Mouse (Mus musculus) left cerebral cortex, adult 8-10 months (tissue): ENCODE measurements around the gene Cdh5. TPM values are rescaled to one million over a fixed set of nuclear protein-coding genes. Genes with fewer than 3 reads are reported as not detected.

ENCODE experiments used
- DNase-seq, 2 experiments: peaks; one replicate each; pipeline ENCODE4 v3.0.0; 2022; ENCODE audit warnings: low spot score in 2 of 2
- total RNA-seq, 4 experiments: library from RNA; stranded (reverse); gene quantifications; 2 replicates each; pipeline ENCODE4 v1.2.4; 2022

The Cdh5 gene
- total RNA-seq, 4 experiments from 2014 or later = 8.4 to 13.3 (median 11.6) TPM

DNA sequence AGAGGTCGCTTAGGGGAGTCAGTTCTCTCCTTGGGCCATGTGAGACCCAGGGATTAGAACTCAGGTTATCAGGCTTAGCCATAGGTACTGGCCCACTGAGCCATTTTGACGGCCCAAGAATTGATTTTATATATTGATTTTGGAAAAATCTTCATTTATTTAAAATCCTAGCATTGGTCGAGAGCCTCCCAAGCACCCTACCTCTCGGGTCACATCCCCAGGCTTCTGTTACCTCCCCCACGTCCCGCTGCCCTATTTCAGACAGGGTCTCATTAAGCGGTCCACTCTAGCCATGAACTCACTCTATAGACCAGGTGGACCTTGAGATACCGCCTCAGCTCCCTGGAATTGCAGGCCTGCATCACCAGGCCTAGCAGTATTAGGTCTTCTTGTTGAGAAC lies 33.1 kb downstream of the Cdh5 start:
- DNase-seq = no peak

DNA sequence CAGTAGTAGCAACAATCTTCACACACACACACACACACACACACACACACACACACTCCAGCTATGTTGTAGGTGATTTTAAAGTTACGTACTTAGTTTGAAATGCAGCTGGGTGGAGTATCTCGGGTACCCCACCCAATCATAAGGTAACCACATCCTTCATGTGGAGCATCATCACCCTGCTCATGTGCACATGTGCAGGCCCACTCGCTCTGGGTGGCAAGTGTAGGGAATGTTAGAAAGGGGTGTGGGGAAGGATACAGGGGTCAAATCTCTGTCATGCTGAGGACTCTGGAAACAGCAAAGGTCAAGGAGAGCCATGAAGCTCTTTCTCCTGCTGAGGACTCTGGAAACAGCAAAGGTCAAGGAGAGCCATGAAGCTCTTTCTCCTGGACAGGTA lies 34.9 kb downstream of the Cdh5 start:
- no peak for DNase-seq

DNA sequence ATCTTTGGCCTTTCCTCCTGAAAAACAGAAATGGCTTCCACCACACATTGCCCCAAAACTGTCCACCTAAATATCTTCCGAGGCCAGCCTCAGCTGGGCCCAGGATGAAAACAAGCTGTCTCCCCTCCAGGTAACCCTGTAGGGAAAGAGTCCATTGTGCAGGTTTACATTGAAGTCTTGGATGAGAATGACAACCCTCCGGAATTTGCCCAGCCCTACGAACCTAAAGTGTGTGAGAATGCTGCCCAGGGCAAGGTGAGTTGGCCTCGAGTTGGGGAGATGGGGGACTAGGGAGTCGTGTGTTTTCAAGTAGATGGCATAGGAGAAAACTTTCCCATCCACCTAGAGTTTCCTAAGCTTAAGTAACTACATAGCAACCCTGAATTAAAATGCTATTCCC lies 36.2 kb downstream of the Cdh5 start:
- no peak for DNase-seq

DNA sequence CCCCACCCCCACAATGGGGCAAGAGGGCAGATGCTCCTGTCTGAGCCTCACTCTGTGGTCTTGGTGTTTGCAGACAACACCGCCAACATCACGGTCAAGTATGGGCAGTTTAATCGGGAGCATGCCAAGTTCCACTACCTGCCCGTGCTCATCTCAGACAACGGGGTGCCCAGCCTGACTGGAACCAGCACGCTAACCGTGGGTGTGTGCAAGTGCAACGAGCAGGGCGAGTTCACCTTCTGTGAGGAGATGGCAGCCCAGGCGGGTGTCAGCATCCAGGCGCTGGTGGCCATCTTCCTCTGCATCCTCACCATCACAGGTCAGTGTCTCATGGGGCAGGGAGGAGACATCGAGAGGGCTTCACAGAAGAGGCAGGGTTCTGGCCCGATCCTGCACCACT lies 39.2 kb downstream of the Cdh5 start:
- no peak for DNase-seq

DNA sequence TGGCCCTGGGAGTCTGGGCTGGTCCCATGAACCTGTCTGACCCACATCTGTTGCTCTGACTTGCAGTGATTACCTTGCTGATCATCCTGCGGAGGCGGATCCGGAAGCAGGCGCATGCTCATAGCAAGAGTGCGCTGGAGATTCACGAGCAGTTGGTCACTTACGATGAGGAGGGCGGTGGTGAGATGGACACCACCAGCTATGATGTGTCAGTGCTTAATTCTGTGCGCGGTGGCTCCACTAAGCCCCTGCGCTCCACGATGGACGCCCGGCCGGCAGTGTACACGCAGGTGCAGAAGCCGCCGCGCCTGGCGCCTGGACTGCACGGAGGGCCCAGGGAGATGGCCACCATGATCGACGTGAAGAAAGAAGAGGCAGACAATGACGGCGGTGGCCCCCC lies 41.0 kb downstream of the Cdh5 start:
- DNase-seq = no peak

DNA sequence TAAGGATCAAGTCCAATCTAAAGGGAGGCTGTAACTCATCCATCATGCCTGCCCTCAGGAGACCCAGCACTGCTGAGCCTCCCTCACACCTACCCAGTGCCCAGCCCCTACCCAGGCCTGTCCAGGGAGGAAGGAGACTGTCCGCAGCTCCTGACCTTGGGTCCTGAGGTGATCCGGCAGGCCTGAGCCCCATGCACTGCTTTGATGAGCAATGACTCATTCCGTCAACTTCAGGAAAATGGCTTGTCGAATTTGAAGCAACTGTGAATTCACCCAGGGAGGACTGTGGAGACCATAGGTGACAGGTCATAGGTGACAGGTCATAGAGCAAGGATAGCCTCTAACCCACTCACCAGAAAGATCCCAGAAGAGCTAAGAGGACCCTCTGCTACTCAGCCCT lies 42.0 kb downstream of the Cdh5 start:
- no peak for DNase-seq

DNA sequence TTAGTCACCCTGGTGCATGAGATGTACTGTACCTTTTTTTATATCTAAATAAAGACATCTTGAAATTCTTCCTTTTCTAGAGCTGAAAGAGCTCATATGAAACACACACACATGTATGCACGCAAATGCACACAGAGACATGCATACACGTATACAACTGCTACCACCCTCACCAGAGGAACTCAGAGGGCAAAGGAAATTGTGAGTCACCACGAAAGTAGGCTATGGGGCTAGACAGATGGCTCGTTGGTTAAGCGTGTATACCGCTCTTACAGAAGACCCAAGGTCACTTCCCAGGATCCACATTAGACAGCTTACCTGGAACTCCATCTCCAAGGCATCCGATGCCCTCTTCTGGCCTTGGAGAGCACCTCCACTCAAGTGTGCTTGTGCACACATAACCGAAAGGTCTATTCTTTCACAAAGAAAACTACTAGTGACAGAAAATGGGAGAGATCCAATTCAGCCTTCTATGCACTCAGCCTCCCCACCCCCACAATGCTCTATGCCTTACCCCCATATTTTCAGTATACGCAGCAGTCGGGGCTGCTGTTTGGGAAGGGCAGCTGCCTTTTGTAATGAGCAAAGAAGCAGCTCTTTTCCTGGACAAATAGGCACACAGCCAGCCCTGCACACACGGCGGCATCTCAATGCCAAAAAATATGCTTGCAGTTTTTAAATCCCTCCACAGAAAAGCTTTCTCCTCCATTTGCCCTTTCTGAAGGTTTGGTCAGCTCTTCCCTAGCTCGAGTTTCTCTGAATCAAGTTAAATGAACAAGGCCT lies 43.2 kb downstream of the Cdh5 start:
- no peak for DNase-seq

DNA sequence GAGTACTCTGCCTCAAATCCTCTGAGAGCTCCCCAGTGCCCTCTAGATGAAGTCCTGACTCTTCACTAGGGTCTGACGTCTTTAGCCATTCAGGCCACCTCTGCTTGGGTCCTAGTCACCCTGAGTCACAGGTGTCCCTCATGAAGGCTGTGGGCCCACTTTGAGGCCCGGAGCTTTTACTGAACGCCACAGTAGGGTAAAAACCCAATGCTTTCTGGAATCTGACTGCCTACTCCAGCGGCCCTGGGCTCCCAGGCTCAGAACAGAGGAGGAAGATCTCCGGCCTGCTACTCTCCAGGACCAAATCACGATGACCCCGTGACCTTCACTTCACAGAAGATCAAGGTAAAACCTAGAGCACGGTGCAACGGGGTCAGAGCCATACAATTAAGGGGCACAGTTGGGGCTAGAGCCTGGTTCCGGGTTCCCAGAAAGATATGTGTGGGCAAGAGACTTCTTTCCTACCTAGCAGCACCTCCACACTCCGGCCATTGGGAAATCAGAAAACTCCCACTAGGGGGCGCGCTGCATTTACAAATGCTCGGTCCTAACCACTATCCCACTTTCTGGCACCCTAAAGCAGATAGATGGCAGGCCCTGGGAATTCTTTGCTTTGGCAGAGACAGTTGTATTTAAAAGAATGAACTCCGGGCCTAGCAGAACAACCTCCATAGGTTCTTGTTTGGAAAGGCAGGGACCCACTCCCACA lies 44.7 kb downstream of the Cdh5 start:
- DNase-seq = peak; percentile 46 to 77

DNA sequence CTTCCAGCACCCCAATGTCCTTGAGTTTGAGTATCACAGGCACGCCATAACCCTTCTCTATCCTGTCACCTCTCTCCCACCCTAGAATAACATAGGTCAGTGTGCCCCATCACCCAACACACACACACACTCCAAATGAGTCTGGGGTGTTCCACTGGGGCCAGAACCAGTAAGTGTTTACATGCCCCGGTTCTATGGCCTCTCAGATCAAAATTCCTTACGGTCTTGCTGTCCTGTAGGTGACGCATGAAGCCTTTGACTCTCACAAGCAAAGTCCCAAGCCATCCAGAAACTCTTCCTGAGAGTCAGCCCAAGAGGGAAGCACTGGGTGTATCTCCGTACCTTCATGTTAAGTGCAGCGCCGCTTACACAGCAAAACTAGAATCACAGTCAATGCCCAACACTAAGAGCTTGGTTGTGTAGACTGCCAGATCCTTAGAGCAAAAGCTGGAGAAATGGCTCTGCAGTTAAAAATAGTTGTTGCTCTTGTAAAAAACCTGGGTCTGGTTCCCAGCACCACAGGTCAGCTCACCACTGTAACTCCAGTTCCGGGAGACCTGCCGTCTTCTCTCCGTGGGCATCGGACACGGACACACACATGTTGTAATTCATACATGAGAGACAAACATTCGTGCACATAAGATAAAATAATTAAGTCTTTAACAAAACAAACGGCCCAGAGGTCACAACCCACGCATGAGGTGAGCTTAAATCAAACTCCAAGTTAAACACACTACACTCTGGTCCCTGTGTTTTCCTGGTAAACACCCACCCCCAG lies 45.5 kb downstream of the Cdh5 start:
- no peak for DNase-seq

DNA sequence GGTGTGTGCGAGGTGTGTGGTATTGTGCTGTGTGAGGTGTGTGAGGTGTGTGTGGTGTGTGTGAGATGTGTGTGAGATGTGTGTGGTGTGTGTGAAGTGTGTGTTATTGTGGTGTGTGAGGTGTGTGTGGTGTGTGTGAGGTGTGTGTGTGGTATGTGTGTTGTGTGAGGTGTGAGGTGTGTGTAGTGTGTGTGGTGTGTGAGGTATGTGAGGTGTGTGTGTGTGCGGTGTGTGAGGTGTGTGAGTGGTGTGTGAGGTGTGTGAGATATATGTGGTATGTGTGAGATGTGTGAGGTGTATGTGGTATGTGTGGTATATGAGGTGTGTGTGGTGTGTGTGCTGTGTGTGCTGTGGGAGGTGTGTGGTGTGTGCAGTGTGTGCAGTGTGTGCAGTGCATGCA lies 46.5 kb downstream of the Cdh5 start:
- no peak for DNase-seq

DNA sequence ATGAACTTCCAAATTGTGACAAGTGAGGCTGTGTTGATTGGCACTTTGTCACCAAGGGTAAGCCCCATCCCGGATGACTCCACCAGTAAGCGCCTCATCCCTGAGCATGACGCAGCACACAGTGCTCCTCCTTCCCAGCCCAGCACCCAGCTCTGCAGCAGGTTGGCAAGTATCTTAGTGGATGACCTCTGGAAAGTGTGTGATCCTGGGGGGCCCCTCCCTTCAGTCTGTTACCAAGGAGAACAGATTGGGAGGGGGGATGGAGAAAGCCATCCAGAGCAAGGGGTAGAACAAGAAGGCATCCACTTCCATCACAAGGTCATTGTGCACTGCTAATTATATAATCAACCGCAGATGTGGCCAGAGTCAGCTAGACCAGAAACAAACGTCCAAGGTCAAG lies 59.3 kb downstream of the Cdh5 start:
- DNase-seq = no peak

DNA sequence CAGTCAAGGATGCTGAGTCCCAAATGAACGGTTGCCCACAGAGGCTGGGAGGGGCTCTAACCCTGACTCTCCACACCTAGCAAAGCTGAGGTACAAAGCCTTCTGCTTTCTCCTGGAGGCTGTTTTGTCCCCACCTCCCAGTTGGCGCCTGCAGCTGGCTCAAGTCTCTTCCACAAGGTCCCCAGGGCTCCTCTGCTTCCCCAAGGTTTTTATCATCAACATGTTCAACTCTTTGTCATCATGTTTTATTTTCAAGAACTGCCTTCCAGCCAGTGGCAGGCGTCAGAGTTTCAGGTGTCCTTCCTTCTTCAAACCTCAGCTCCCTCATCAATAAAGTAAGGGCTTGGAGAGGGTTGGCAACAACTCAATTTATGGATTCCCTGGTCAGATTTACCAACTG lies 68.0 kb downstream of the Cdh5 start:
- DNase-seq = no peak

DNA sequence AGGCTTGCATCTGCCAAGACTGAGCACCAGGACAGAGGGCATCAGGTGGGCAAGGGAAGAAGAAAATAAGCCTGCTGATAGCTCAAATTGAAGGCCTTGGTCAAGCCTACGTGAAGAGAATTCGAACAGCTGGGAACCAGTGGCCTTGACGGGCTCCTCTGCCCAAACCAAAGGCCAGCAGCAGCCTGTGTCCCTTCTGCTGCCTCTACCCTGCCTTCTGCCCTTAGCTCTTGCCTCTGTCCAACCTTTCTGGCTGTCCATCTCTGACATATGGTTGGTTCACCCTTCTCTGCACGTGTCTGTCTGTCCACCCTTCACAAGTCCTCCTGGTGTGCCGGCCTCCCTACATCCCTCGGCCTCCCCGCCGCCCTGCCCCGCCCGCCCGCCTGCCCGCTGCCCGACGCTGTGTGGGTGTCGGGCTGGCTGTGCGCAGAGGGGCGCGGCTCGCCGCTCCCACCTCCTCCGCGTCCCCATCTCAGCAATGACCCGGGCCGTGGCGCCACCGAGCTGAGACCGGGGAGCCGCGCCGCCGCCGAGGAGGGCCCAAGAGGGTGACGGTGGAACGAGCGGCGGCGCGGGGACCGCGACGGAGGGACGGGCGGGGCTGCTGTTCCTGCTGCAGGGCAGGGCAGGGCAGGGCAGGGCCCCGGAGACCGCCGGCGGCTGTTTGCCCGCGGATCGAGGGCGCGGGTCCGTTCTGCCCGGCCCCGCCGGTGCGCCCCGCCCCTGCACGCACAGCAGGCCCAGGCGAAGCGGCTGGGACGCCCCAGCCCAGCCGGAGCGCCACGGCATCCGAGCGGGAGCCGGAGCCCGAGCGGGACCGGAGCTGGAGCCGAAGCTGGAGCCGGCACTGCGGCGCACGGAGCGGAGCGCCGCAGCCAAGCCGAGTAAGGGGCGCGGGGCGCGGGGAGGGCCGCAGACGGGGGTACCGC lies 69.0 kb downstream of the Cdh5 start, which contains the start of gene Bean1:
Gene Bean1, plus strand, starts transcription at position 325 of the 932 bp plus-strand sequence.
- DNase-seq = peak in 1 of 2 experiments; percentile 23

DNA sequence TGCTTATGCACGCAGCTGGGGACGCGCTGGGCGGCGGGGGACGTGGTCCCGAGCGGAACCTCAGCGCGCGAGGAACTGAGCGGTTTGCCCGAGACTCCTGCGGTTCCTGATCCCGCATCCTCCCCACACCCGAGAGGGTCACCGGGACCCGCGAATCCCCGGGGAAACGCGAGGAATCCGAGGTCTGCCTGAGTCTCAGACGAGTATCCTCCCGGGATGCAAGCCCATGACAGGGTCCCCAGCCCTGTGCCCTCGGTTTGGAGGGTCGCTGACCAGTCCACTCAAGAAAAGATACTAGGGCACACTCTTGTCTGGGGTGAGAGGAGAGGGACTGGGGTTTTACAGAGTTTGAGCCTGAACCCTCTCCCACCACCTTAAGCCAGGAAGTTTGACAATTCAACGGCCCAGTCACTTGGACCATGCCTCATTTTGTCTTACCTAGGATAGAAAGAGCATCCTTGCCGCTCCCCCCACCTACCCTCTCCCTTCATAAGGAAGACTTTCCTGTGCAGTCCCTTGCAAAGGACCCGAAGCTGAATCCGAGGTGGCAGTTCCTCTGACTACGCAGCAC lies 69.7 kb downstream of the Cdh5 start:
- DNase-seq = no peak

DNA sequence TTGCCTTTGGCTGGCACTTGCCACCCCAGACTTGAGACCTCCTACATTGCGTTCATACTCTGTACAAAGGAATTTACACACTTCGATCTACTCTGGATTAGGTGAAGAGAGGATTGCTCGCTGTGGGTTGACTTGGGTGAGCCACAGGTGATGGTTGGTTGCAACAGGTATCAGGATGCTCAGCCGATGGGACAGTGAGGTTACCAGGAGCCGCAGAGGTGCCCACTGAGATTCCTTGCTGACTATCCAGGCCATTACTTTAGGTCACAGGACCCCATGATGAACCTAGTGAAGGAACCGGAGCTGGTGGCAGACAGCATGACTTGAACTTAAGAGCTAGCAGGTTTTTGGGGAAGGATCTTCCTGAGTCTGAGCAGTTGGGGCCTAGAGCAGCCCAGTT lies 71.0 kb downstream of the Cdh5 start:
- DNase-seq = no peak

DNA sequence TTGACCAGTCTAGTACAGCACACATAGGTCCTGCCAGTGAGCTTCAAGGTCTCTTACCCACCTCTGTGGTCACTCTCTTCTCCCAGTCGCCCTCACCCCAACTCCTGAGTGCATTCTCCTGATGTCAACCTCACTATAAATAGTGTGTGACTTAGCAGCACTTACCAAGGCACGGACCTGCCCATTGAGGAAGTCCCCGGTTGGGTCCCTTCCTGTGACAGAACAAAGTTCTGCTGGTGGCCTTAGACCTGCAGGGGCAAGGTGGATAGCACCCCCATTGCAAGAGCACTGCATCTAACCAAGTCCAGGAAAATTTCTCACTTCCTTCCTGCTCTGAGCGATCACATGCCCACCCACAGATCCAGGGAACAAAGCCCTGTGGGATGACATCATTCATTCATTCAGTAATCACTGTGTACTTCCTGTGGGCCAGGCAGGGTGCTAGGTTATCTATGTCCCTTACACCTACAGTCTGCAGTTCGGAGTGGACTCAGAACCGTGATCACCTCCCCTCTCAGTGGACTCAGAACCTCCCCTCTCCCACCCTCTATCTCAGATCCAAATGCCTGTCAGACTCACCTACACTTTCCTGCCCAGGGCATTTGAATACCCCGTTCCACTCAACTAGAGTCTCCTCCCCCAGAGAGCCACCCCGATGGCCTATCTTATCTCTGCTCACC lies 74.6 kb downstream of the Cdh5 start:
- DNase-seq = no peak

DNA sequence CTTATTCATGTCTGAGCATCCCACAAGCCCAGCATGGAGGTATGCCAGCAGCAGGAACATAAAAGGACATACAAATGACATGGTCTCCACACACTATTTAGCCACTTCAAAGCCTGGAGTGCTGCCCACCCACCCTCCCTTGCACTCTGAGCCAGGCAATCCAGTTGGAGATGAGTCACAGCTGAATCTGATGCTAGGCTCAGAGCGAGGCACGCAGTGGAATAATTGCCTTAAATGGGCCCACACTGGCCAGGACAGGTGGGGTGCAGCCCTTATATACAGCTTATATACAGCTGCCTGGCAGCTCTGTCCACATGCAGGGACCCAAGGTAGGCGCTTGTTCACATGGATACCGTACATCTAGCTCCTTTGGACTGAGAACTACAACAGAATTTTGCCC lies 75.6 kb downstream of the Cdh5 start:
- DNase-seq = peak in 1 of 2 experiments; percentile 41

DNA sequence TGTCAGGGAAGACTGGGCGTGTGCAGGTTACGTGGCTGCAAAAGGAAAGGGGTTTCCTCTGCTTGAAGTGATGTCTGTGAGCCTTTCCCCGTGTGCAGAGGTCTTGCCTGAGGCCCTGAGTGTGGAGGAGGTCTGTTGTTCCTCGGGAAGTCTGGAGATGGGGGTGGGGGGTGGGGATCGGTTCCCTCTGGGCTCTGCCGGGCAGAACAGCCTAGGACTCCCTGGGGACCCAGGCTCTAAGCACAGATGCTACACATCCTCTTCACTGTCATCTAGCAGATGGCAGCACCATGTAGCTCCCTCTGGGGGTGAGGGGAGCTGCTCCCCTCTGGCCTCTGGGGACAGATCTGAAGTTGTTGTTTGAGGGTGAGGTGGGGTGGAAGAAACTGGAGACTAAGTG lies 83.5 kb downstream of the Cdh5 start:
- DNase-seq = no peak

DNA sequence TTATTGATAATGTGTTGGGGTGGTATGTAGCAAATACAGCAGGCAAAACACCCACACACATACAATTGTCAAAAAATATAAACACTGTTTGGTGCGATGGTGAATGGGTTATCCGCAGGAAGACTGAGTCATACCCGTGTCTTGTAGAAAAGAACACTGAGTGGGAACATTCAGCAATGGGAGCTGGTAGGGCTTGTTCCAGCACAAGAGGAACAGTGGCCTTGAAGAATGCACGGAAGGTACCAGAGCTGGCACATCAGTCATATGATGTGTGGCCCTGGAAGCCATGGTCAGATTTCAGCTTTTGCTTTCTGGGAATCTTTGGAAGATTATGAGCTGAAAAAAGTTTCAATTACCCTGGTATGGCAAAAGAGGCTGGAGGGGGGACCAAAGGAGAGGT lies 85.4 kb downstream of the Cdh5 start:
- no peak for DNase-seq

DNA sequence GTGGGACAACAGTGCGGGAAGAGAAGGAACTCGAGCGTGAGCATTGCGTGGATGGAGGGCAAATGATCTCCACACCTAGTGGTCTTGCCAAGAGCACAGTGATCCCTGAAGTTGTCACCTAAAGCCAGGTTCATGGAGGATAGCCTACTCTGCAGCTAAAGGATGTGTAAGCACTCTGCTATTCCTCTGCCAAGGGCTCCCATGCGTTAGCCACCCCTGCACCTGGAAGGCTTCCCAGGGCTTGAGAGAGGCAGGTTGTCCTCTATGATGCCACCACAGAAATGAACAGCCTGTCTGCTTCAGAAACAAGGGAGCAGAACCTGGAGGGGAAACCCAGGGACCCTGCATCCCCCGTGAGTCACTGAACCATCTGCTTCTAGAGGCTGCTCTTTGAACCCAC lies 86.2 kb downstream of the Cdh5 start:
- DNase-seq = no peak
